Mouse (Mus musculus) midbrain, embryonic 16.5 days (tissue): Measurements from ENCODE around the gene Far1. TPM values are rescaled to one million over a fixed set of nuclear protein-coding genes. Genes with fewer than 3 reads are reported as not detected.

Source experiments
- ATAC-seq: fragments of 200-750 bp; cut with Nextera tagmentation; 2 replicates; pipeline ENCODE4 v1.8.0; 2017; ENCODE audit warnings: moderate TSS enrichment
- H3K27ac ChIP-seq: fragments of 300-500 bp; sonication (generic); 2 replicates; pipeline ENCODE4 v1.5.1; 2014; ENCODE audit warnings: mild to moderate bottlenecking, low read length, mixed read lengths
- H3K27me3 ChIP-seq: fragments of 300-500 bp; sonication (generic); 2 replicates; pipeline ENCODE4 v1.6.1; 2014; ENCODE audit warnings: low read depth, low read length, mixed read lengths; ENCODE audit not compliant: control insufficient read depth, insufficient read depth
- H3K36me3 ChIP-seq: fragments of 300-500 bp; sonication (generic); 2 replicates; pipeline ENCODE4 v1.6.1; 2014; ENCODE audit warnings: mild to moderate bottlenecking, low read length, moderate library complexity, mixed read lengths; ENCODE audit not compliant: control insufficient read depth, insufficient read depth
- H3K4me1 ChIP-seq: fragments of 300-500 bp; sonication (generic); 2 replicates; pipeline ENCODE4 v1.6.1; 2014; ENCODE audit warnings: mild to moderate bottlenecking, low read length, mixed read lengths; ENCODE audit not compliant: control insufficient read depth, insufficient read depth
- H3K4me2 ChIP-seq: fragments of 300-500 bp; sonication (generic); 2 replicates; pipeline ENCODE4 v1.6.1; 2014; ENCODE audit warnings: mild to moderate bottlenecking, low read length, mixed read lengths
- H3K4me3 ChIP-seq: fragments of 300-500 bp; sonication (generic); 2 replicates; pipeline ENCODE4 v1.5.1; 2014; ENCODE audit warnings: low read depth, mild to moderate bottlenecking, low read length, moderate library complexity, mixed read lengths
- H3K9ac ChIP-seq: fragments of 300-500 bp; sonication (generic); 2 replicates; pipeline ENCODE4 v1.6.1; 2014; ENCODE audit warnings: low read depth, low read length, mixed read lengths
- H3K9me3 ChIP-seq: fragments of 300-500 bp; sonication (generic); replicated peaks from 2 replicates; pipeline ENCODE4 v1.6.1; 2014; ENCODE audit warnings: mild to moderate bottlenecking, low read length, mixed read lengths; ENCODE audit not compliant: control insufficient read depth, poor library complexity, severe bottlenecking
- WGBS: fragments of 180-500 bp; shearing (Covaris S2); extraction: QIAGEN DNeasy Blood & Tissue Kit; methylation state at CpG from one replicate; pipeline ENCODE4 v1.1.7; 2014; 5-methylcytosine and 5-hydroxymethylcytosine counted together
- polyA plus RNA-seq: library from polyadenylated mRNA; unstranded; fragments of >200 nt; fragmentation: Nextera tagmentation; extraction: Ambion mirVana; gene quantifications from 2 replicates; pipeline ENCODE4 v1.2.1, GENCODE M21; 2015

Far1 gene
- polyA plus RNA-seq, 1 experiment from 2014 or later, result 64.6 TPM

- Histone ChIP-seq H3K4me1 (no peaks in the 10 kb centered on the region), H3K9ac (no peak overlapping the region), H3K4me2 (no peak overlapping the region), H3K4me3 (no peak overlapping the region), H3K9me3 (no peaks in the 10 kb centered on the region), H3K27me3 (no peaks in the 10 kb centered on the region), H3K36me3 (no peaks in the 10 kb centered on the region), H3K27ac (no peak overlapping the region)
- 82% methylated on average over 10 of the region's 10 CpGs for WGBS
- no peak for ATAC-seq
Measured at GRCm38 (mm10) chr7:113614198-113614927, 100.7 kb downstream of the Far1 start.

GRCm38 (mm10) chr7:113619166-113619565 is 105.5 kb downstream of the Far1 start:
- Histone ChIP-seq H3K4me2 (no peak overlapping the region), H3K4me3 (no peak overlapping the region), H3K27me3 (no peaks in the 10 kb centered on the region), H3K27ac (no peak overlapping the region), H3K9me3 (no peaks in the 10 kb centered on the region), H3K9ac (no peak overlapping the region), H3K4me1 (no peaks in the 10 kb centered on the region), H3K36me3 (no peaks in the 10 kb centered on the region)
- 86% methylated on average over 2 of the region's 2 CpGs for WGBS
- no peak for ATAC-seq

- Histone ChIP-seq H3K9ac (no peak overlapping the region), H3K4me2 (no peak overlapping the region), H3K27ac (no peak overlapping the region), H3K4me3 (no peak overlapping the region), H3K9me3 (no peaks in the 10 kb centered on the region), H3K4me1 (no peaks in the 10 kb centered on the region), H3K36me3 (no peaks in the 10 kb centered on the region), H3K27me3 (no peaks in the 10 kb centered on the region)
- WGBS, result 62% methylated on average over 9 of the region's 9 CpGs
- ATAC-seq, result no peak; the same call in 1 of the 2 replicates
Measured at GRCm38 (mm10) chr7:113619768-113620167, 106.1 kb downstream of the Far1 start.

Other genes with a start within 250 kb of the Far1 start
- 85.7 and 86.2 TPM in 2 replicates for gene Btbd10, start 144.4 kb upstream of the Far1 start, polyA plus RNA-seq
- gene Pth, start 125.3 kb upstream of the Far1 start, polyA plus RNA-seq, result not detected in 2 replicates